Mouse (Mus musculus): ENCODE data around the gene Tdrd3.

- TF ChIP-seq CTCF (IDR thresholded peaks at IDR 0.05; ENCODE audit: low read depth) (no peak), EP300 (IDR thresholded peaks at IDR 0.05; ENCODE audit: low read depth) (no peak)
These were observed 62.0 kb downstream of the Tdrd3 start for GRCm38 (mm10) chr14:87478339-87478951.
